Mouse (Mus musculus): Measurements from ENCODE around the gene Adamtsl5. TPM values are rescaled to one million over a fixed set of nuclear protein-coding genes. Genes with fewer than 3 reads are reported as not detected.

Adamtsl5 gene
- polyA plus RNA-seq, 1 experiment from 2014 or later, result 0.67 TPM

GRCm38 (mm10) chr10:80312586-80313504, 35.4 kb downstream of the Adamtsl5 start:
- Histone ChIP-seq H3K9me3 (no peaks in the 10 kb centered on the region), H3K4me3 (no peak overlapping the region), H3K4me2 (no peak overlapping the region), H3K27me3 (replicated peaks) (no peaks in the 10 kb centered on the region), H3K27ac (no peak overlapping the region), H3K36me3 (replicated peaks) (peaks cover 92% of the 10 kb centered on the region), H3K9ac (no peak overlapping the region), H3K4me1 (peaks cover 26% of the 10 kb centered on the region)
- 74% methylated on average over 54 of the region's 54 CpGs for WGBS
- no peak for ATAC-seq (replicated peaks)

- no peak for ATAC-seq (replicated peaks)
- WGBS, result 87% methylated on average over 16 of the region's 16 CpGs
Measured at GRCm38 (mm10) chr10:80311560-80311959, 36.7 kb downstream of the Adamtsl5 start.

GRCm38 (mm10) chr10:80304862-80305261, 43.4 kb downstream of the Adamtsl5 start:
- H3K4me1 ChIP-seq, result peaks cover 45% of the 10 kb centered on the region
- ATAC-seq (replicated peaks), result no peak
- H3K27ac ChIP-seq, result no peak overlapping the region
- H3K4me2 ChIP-seq, result peak overlapping the region; percentile 26
- 31% methylated on average over 25 of the region's 25 CpGs for WGBS
- H3K36me3 ChIP-seq (replicated peaks), result peaks cover 63% of the 10 kb centered on the region
- H3K4me3 ChIP-seq, result no peak overlapping the region
- H3K9me3 ChIP-seq, result no peaks in the 10 kb centered on the region
- peak overlapping the region; percentile 1; the same call in 1 of the 2 replicates for H3K9ac ChIP-seq
- H3K27me3 ChIP-seq (replicated peaks), result no peaks in the 10 kb centered on the region

More at GRCm38 (mm10) chr10:80311560-80311959, 36.7 kb downstream of the Adamtsl5 start:
- Histone ChIP-seq H3K36me3 (replicated peaks) (peaks cover 93% of the 10 kb centered on the region), H3K4me2 (no peak overlapping the region), H3K9me3 (no peaks in the 10 kb centered on the region), H3K27me3 (replicated peaks) (no peaks in the 10 kb centered on the region), H3K4me3 (no peak overlapping the region), H3K9ac (no peak overlapping the region), H3K27ac (no peak overlapping the region), H3K4me1 (peaks cover 16% of the 10 kb centered on the region)

GRCm38 (mm10) chr10:80304458-80304857, 43.8 kb downstream of the Adamtsl5 start:
- H3K4me2 ChIP-seq, result peak overlapping the region; percentile 26
- H3K4me3 ChIP-seq, result no peak overlapping the region
- H3K9me3 ChIP-seq, result no peaks in the 10 kb centered on the region
- H3K27me3 ChIP-seq (replicated peaks), result no peaks in the 10 kb centered on the region
- WGBS, result 39% methylated on average over 12 of the region's 12 CpGs
- peaks cover 60% of the 10 kb centered on the region for H3K36me3 ChIP-seq (replicated peaks)
- peaks cover 45% of the 10 kb centered on the region for H3K4me1 ChIP-seq
- no peak overlapping the region for H3K27ac ChIP-seq
- H3K9ac ChIP-seq, result peak overlapping the region; percentile 1; the same call in 1 of the 2 replicates
- ATAC-seq (replicated peaks), result no peak

GRCm38 (mm10) chr10:80302471-80302881, 45.7 kb downstream of the Adamtsl5 start:
- no peak for ATAC-seq (replicated peaks)
- peak overlapping the region; percentile 67 for H3K4me3 ChIP-seq
- peak overlapping the region; percentile 98 for H3K4me2 ChIP-seq
- no peaks in the 10 kb centered on the region for H3K27me3 ChIP-seq (replicated peaks)
- peaks cover 58% of the 10 kb centered on the region for H3K4me1 ChIP-seq
- peaks cover 40% of the 10 kb centered on the region for H3K36me3 ChIP-seq (replicated peaks)
- peak overlapping the region; percentile 92 for H3K9ac ChIP-seq
- WGBS, result 9% methylated on average over 9 of the region's 9 CpGs
- no peaks in the 10 kb centered on the region for H3K9me3 ChIP-seq
- H3K27ac ChIP-seq, result peak overlapping the region; percentile 98

- peak overlapping the region; percentile 67 for H3K4me3 ChIP-seq
- no peak for ATAC-seq (replicated peaks)
- H3K9ac ChIP-seq, result peak overlapping the region; percentile 92
- no peaks in the 10 kb centered on the region for H3K27me3 ChIP-seq (replicated peaks)
- H3K36me3 ChIP-seq (replicated peaks), result peaks cover 36% of the 10 kb centered on the region
- H3K9me3 ChIP-seq, result no peaks in the 10 kb centered on the region
- 46% methylated on average over 5 of the region's 5 CpGs for whole genome bisulfite sequencing
- H3K4me2 ChIP-seq, result peak overlapping the region; percentile 98
- peak overlapping the region; percentile 98 for H3K27ac ChIP-seq
- peaks cover 63% of the 10 kb centered on the region for H3K4me1 ChIP-seq
Measured at GRCm38 (mm10) chr10:80302082-80302355, 46.2 kb downstream of the Adamtsl5 start.

- 53% methylated on average over 10 of the region's 10 CpGs for WGBS
- Histone ChIP-seq H3K4me3 (peak overlapping the region; percentile 67), H3K4me2 (peak overlapping the region; percentile 98), H3K9me3 (no peaks in the 10 kb centered on the region), H3K36me3 (replicated peaks) (peaks cover 30% of the 10 kb centered on the region), H3K27ac (peak overlapping the region; percentile 98), H3K9ac (peak overlapping the region; percentile 92), H3K27me3 (replicated peaks) (no peaks in the 10 kb centered on the region), H3K4me1 (peaks cover 68% of the 10 kb centered on the region)
- no peak for ATAC-seq (replicated peaks)
Measured at GRCm38 (mm10) chr10:80301256-80302081, 46.7 kb downstream of the Adamtsl5 start.

- H3K9ac ChIP-seq, result peak overlapping the region; percentile 92
- H3K4me2 ChIP-seq, result peak overlapping the region; percentile 98
- 2% methylated on average over 11 of the region's 11 CpGs for WGBS
- peaks cover 23% of the 10 kb centered on the region for H3K36me3 ChIP-seq (replicated peaks)
- H3K9me3 ChIP-seq, result no peaks in the 10 kb centered on the region
- no peaks in the 10 kb centered on the region for H3K27me3 ChIP-seq (replicated peaks)
- peak overlapping the region; percentile 67 for H3K4me3 ChIP-seq
- peak; percentile 85 for ATAC-seq (replicated peaks)
- peaks cover 73% of the 10 kb centered on the region for H3K4me1 ChIP-seq
- H3K27ac ChIP-seq, result peak overlapping the region; percentile 98
Measured at GRCm38 (mm10) chr10:80300672-80301181, 47.5 kb downstream of the Adamtsl5 start.

- peaks cover 14% of the 10 kb centered on the region for H3K36me3 ChIP-seq (replicated peaks)
- WGBS, result 28% methylated on average over 10 of the region's 10 CpGs
- H3K27me3 ChIP-seq (replicated peaks), result no peaks in the 10 kb centered on the region
- peaks cover 73% of the 10 kb centered on the region for H3K4me1 ChIP-seq
- ATAC-seq (replicated peaks), result no peak
- H3K9me3 ChIP-seq, result no peaks in the 10 kb centered on the region
- H3K4me2 ChIP-seq, result peak overlapping the region; percentile 98
- H3K4me3 ChIP-seq, result peak overlapping the region; percentile 67
- H3K27ac ChIP-seq, result peak overlapping the region; percentile 98
- H3K9ac ChIP-seq, result peak overlapping the region; percentile 92
Measured at GRCm38 (mm10) chr10:80299824-80300223, 48.4 kb downstream of the Adamtsl5 start.

- Histone ChIP-seq H3K9me3 (no peaks in the 10 kb centered on the region), H3K9ac (peak overlapping the region; percentile 92), H3K27ac (peak overlapping the region; percentile 98), H3K27me3 (replicated peaks) (no peaks in the 10 kb centered on the region), H3K4me3 (peak overlapping the region; percentile 67), H3K4me2 (peak overlapping the region; percentile 98), H3K4me1 (peaks cover 73% of the 10 kb centered on the region), H3K36me3 (replicated peaks) (peaks cover 14% of the 10 kb centered on the region)
- ATAC-seq (replicated peaks), result no peak
- WGBS, result 3% methylated on average over 15 of the region's 15 CpGs
Measured at GRCm38 (mm10) chr10:80299301-80299700, 48.9 kb downstream of the Adamtsl5 start.

- Histone ChIP-seq H3K27me3 (replicated peaks) (no peaks in the 10 kb centered on the region), H3K4me1 (peaks cover 73% of the 10 kb centered on the region), H3K36me3 (replicated peaks) (peaks cover 16% of the 10 kb centered on the region), H3K9me3 (no peaks in the 10 kb centered on the region), H3K4me2 (peak overlapping the region; percentile 98), H3K4me3 (peak overlapping the region; percentile 67), H3K9ac (peak overlapping the region; percentile 92), H3K27ac (peak overlapping the region; percentile 98)
- peak; percentile 76 for ATAC-seq (replicated peaks)
- 1% methylated on average over 26 of the region's 26 CpGs for WGBS
Measured at GRCm38 (mm10) chr10:80298571-80299281, 49.5 kb downstream of the Adamtsl5 start.
